Mouse (Mus musculus) 3T3-L1 (cell line): ENCODE results near the gene Rabl6.

ENCODE experiments used
- DNase-seq: peaks from one replicate; pipeline ENCODE4 v3.0.0-alpha.2; 2015; ENCODE audit warnings: low read depth, low spot score

The Rabl6 gene

GRCm38 (mm10) chr2:25607761-25608622 is at the start of gene Rabl6:
Rabl6 (minus strand) TSS chr2:25608521.
- peak; percentile 89 for DNase-seq

GRCm38 (mm10) chr2:25657652-25658051 is 49.3 kb upstream of the Rabl6 start, which contains the start of gene Lcn5:
Lcn5 (plus strand) TSS chr2:25657952.
- no peak for DNase-seq

- DNase-seq = peak; percentile 26
Observed at GRCm38 (mm10) chr2:25657246-25657645, 48.9 kb upstream of the Rabl6 start.

- DNase-seq = peak; percentile 11
Observed at GRCm38 (mm10) chr2:25656691-25657090, 48.4 kb upstream of the Rabl6 start.

GRCm38 (mm10) chr2:25654502-25654901 is 46.2 kb upstream of the Rabl6 start:
- DNase-seq = peak; percentile 5

- DNase-seq = no peak
Observed at GRCm38 (mm10) chr2:25652902-25653301, 44.6 kb upstream of the Rabl6 start, which contains the start of gene Lcn8. Lcn8 (plus strand) TSS chr2:25653120.

GRCm38 (mm10) chr2:25639890-25640289 is 31.6 kb upstream of the Rabl6 start:
- DNase-seq = peak; percentile 56

GRCm38 (mm10) chr2:25634046-25634445 is 25.7 kb upstream of the Rabl6 start:
- DNase-seq = peak; percentile 37

- DNase-seq = no peak
Observed at GRCm38 (mm10) chr2:25633616-25634015, 25.3 kb upstream of the Rabl6 start.

- no peak for DNase-seq
Observed at GRCm38 (mm10) chr2:25628738-25629137, 20.4 kb upstream of the Rabl6 start.

- DNase-seq = peak; percentile 13
Observed at GRCm38 (mm10) chr2:25627811-25628210, 19.5 kb upstream of the Rabl6 start, which contains the start of gene Fcna. Fcna (minus strand) TSS chr2:25628030.

GRCm38 (mm10) chr2:25625986-25626385 is 17.7 kb upstream of the Rabl6 start:
- no peak for DNase-seq

GRCm38 (mm10) chr2:25621229-25622200 is 13.2 kb upstream of the Rabl6 start, which contains the start of gene Tmem141:
Tmem141 (minus strand) TSS chr2:25622005.
- DNase-seq = peak; percentile 87

- DNase-seq = no peak
Observed at GRCm38 (mm10) chr2:25620852-25621228, 12.5 kb upstream of the Rabl6 start.

GRCm38 (mm10) chr2:25620386-25620785 is 12.1 kb upstream of the Rabl6 start:
- no peak for DNase-seq

- DNase-seq = no peak
Observed at GRCm38 (mm10) chr2:25617578-25617977, 9.3 kb upstream of the Rabl6 start, which contains the start of gene Ccdc183. Ccdc183 (minus strand) TSS chr2:25617678.

- DNase-seq = no peak
Observed at GRCm38 (mm10) chr2:25616398-25616797, 8.1 kb upstream of the Rabl6 start.

- DNase-seq = no peak
Observed at GRCm38 (mm10) chr2:25608671-25609070, 350 bp upstream of the Rabl6 start.

GRCm38 (mm10) chr2:25602526-25602925 is 5.8 kb downstream of the Rabl6 start:
- no peak for DNase-seq

- no peak for DNase-seq
Observed at GRCm38 (mm10) chr2:25600037-25600436, 8.3 kb downstream of the Rabl6 start.

GRCm38 (mm10) chr2:25598749-25599148 is 9.6 kb downstream of the Rabl6 start:
- DNase-seq = peak; percentile 59
